Mouse (Mus musculus) Patski (cell line): ENCODE measurements at regions not wholly inside any gene's neighbourhood (a gene's known extent, or its start where the extent isn't known, plus 50 kb on each side); places are given as distances from the start of the nearest gene placed in this dataset.

Experiments
- ATAC-seq: fragments of 100-300 bp; one replicate; pipeline ENCODE4 v1.8.0; 2021
- CTCF ChIA-PET: fragments of 350-600 bp; sonication (Branson Sonifier 250); formaldehyde crosslinking; loops from one replicate; lab custom pipeline; 2022; ENCODE audit warnings: inconsistent platforms; lab: Charles Lee
- POLR2A ChIA-PET: fragments of 350-600 bp; sonication (Branson Sonifier 250); formaldehyde crosslinking; loops from one replicate; lab custom pipeline; 2022; ENCODE audit warnings: antibody characterized with exemption, inconsistent platforms; lab: Charles Lee
- DNase-seq: peaks from one replicate; pipeline ENCODE4 v3.0.0-alpha.2; 2011; ENCODE audit warnings: low read depth, low spot score
- H3K27me3 ChIP-seq: fragments of 371-371 bp; one replicate; pipeline ENCODE4 v1.5.1; 2021
- CTCF ChIP-seq: fragments of 100-300 bp; IDR thresholded peaks from one replicate; pipeline ENCODE4 v1.5.1; 2021
- in situ Hi-C: fragments of 300-500 bp; cut with MboI; formaldehyde crosslinking; loops from 3 replicates; pipeline ENCODE4 v1.11.1; 2018; ENCODE audit warnings: low pct_unique_long_range_greater_than_20kb, mixed read lengths

- TF ChIP-seq CTCF, result no peak
- CTCF ChIA-PET, result interaction anchor here (1.2 kb wide), 1 partner anchor 11 kb away, joined by 3 read pairs; no protein-coding TSS in a partner anchor
- no peak for DNase-seq
- POLR2A ChIA-PET, result no interaction called here
- in situ Hi-C loops, result no loop called here
- H3K27me3 ChIP-seq, result peaks cover 2% of the 10 kb centered on the region
- no peak for ATAC-seq
Measured at GRCm38 (mm10) chr7:116853351-116853750, 349.2 kb downstream of the Nucb2 start.

- CTCF ChIA-PET, result no interaction called here
Measured at GRCm38 (mm10) chr7:116857141-116857540, 353.0 kb downstream of the Nucb2 start.

DNA sequence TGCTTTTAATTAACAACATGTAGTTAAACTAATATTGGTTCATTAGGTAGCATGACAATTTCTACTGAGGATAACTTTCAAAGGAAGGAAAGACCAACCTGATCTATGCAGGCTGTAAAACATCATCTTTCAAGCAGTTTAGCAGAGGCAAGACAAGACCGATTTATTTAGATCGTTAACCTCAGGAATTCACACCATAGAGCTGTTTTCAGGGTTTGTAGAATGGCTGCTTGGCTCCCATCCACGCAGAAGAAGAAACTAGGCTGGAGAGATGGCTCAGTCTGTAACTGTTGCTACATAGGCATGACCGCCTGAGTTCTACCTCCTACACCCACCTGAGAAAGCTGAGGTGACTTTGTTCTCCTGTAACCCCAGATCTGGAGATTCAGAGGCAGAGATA is 353.6 kb downstream of the Nucb2 start:
- TF ChIP-seq CTCF, result no peak
- ChIA-PET CTCF (no interaction called here), POLR2A (no interaction called here)
- DNase-seq (no peak), ATAC-seq (peak; percentile 54)
- in situ Hi-C loops, result no loop called here
- peaks cover 2% of the 10 kb centered on the region for H3K27me3 ChIP-seq

More at GRCm38 (mm10) chr7:116857141-116857540, 353.0 kb downstream of the Nucb2 start:
- H3K27me3 ChIP-seq, result peaks cover 2% of the 10 kb centered on the region
- ATAC-seq, result no peak
- TF ChIP-seq CTCF, result no peak
- DNase-seq, result no peak
- in situ Hi-C loops, result no loop called here
- POLR2A ChIA-PET, result no interaction called here

DNA sequence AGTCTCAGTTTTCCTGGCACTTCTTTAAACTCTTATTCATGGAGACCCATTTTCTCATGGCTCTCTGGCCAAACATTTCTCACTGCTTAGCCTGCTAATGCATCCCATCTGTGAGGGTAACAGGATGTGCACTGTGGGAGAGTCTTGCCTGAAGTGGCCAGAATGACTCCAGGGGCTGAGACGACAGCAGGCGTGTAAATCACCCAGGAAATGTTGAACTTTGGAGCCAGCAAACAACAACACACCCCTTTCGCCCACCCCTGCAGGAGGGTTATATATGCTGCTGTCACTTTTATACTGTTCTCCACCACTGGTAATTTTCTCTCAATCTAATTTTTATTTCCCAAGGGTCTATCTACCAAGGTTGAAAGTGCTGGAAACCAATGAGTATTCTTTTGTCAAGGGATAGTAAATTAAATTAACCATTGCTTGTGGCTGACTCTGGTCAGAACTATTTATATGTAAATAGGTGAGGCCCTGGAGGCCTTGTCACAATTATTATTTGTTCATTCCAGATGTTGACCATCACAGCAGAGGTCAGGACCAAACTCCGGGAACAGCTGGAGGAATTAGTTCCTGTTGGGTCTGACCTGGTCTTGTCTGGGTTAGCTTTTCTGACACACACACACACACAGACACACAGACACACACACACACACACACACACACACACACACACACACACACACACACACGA is 378.2 kb downstream of the Nucb2 start:
- in situ Hi-C loops, result no loop called here
- ATAC-seq (no peak), DNase-seq (no peak)
- ChIA-PET CTCF (no interaction called here), POLR2A (no interaction called here)
- H3K27me3 ChIP-seq, result no peaks in the 10 kb centered on the region
- no peak for TF ChIP-seq CTCF

- no peaks in the 10 kb centered on the region for H3K27me3 ChIP-seq
- in situ Hi-C loops, result no loop called here
- DNase-seq (peak; percentile 2), ATAC-seq (no peak)
- TF ChIP-seq CTCF, result no peak
- CTCF ChIA-PET, result no interaction called here
- POLR2A ChIA-PET, result no interaction called here
Measured at GRCm38 (mm10) chr7:116893846-116894245, 389.7 kb downstream of the Nucb2 start.

DNA sequence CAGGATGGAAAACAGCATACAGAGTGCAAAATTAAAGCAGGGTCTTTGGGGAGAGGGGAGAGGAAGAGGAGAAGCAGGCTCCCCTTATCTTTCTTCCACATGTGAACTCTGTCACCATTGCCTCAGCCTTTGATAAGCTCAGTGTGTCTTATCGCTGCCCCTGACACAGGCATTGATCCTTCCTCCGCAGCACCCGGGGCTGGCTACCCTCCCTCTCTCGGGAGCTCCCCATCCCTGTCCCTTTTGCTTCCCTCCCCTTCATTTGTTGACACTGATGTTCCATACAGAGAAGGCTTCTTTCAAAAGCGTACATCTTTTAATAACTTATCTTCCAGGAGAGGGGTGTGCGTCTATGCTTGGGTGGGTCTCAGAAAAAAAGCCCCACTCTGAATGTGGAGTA is 411.6 kb downstream of the Nucb2 start:
- CTCF ChIA-PET, result no interaction called here
- in situ Hi-C loops, result no loop called here
- no peaks in the 10 kb centered on the region for H3K27me3 ChIP-seq
- DNase-seq, result no peak
- no peak for TF ChIP-seq CTCF
- POLR2A ChIA-PET, result no interaction called here
- ATAC-seq, result no peak

DNA sequence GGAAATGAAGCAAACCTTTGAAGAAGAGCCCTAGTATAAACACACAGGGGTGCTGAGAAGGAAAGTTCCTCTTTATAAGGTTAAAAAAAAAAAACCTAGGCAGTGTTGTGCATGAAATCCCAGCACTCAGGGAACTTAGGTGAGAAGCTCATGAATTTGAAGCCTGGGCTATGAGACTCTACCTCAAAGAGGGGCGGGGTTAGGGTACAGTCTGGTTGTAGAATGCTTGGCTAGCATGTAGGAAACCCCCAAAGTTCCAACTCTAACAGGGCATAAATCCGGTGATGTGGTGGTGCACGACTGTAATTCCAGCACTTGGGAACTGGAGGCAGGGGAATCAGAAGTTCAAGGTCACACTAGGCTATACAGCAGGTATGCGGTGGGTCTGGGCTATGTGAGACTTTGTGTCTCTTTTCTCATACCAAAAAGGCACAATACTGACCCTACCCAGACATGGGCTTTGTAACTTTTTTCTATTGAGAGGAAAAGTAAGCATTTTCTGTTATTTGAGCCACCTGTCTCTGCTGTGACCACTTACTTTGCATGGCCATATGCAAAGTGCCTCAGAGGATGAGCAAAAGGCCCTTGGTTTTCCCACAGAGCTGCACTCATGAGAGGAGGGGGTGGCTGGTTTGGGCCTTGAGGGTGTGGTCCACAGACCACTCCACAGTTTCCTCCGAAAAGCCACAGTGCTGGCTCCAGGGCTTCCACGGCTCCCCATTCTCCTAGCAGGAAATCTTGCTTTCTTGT is 413.9 kb downstream of the Nucb2 start:
- POLR2A ChIA-PET, result no interaction called here

DNA sequence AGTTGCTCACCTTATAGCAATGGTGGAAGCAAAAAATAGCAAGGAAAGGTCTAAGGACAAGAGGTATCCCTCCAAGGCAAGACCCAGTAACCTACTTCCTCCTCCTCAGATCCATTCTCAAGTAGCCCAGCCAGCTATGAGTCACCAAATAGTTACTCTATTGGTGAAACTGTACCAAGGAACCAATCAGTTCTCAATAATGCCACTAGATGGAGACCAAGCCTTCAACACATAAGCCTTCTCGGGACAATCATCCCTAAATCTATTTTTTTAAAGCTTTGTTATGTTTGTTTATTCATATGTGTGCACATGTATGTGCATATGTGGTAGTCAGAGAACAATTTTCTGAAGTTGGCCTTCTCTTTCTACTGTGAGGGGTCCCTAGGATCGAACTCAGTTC is 434.3 kb upstream of the Xylt1 start:
- no peak for DNase-seq
- peak; percentile 17 for TF ChIP-seq CTCF
- ATAC-seq, result no peak
- in situ Hi-C loops, result loop anchor here (10.0 kb wide), 1 partner anchor 428 kb away; no protein-coding TSS in a partner anchor
- POLR2A ChIA-PET, result no interaction called here
- CTCF ChIA-PET, result interaction anchor here (1.2 kb wide), 1 partner anchor 1152 kb away, joined by 3 read pairs; no protein-coding TSS in a partner anchor
- H3K27me3 ChIP-seq, result no peaks in the 10 kb centered on the region

More for the DNA sequence above, 413.9 kb downstream of the Nucb2 start:
- DNase-seq (no peak), ATAC-seq (no peak)
- TF ChIP-seq CTCF, result no peak
- no peaks in the 10 kb centered on the region for H3K27me3 ChIP-seq
- in situ Hi-C loops, result no loop called here
- CTCF ChIA-PET, result no interaction called here

DNA sequence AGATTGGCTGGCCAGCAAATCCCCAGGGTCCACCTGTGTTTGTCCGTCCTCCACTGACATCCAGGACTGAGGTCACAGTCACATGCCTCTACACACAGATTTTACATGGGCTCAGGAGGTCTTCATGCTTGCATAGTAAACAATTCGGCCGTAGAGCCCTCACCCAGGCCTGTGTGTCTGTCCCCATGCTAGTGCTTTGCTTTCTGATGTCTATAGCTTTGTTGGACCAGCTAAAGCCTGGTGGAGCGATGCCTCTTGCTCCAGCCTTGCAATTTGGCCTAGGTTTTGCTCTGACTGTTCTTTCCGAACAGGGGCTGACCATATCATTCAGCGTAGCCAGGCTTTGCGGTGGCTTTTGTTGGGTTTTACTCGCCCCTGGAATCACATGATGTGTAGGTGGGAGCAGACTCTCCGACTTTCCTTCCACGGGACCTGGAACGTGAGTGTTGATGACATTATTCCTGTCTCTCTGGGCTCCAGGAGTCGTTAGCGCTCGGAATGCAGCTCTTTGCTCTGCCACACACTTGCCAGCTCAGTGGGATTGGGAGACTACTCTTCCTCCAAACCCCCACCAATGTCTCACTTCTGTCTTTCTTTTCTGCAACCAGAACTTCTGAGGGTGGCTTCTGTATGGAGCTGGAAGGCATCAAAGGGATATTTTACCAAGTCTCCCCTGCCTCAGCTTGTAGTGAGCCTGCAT is 421.4 kb upstream of the Xylt1 start:
- ATAC-seq, result no peak
- no peak for DNase-seq
- ChIA-PET POLR2A (no interaction called here), CTCF (no interaction called here)
- in situ Hi-C loops, result no loop called here
- no peaks in the 10 kb centered on the region for H3K27me3 ChIP-seq
- no peak for TF ChIP-seq CTCF

DNA sequence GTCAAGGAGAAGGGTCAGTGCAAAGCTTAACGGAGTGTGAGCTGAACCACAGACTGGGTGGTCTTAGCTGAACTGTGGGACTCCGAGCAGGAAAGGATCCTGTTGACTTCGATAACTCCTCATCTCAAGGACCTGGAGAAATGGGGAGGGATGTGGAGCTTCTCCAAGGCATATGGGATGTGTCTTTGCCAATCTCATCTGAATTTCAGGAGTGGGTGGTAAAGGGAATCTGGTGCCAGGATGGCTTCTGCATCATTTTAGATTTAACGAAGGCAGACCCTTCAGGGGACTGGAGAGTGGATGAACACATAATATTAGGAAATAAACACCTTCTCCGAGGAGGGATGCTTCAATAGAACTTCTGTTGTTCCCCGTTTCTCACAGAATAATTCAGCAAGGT is 416.9 kb upstream of the Xylt1 start:
- ATAC-seq, result no peak
- POLR2A ChIA-PET, result no interaction called here
- no peaks in the 10 kb centered on the region for H3K27me3 ChIP-seq
- TF ChIP-seq CTCF, result no peak
- in situ Hi-C loops, result no loop called here
- no peak for DNase-seq
- CTCF ChIA-PET, result no interaction called here

- TF ChIP-seq CTCF, result no peak
- ATAC-seq (no peak), DNase-seq (no peak)
- no peaks in the 10 kb centered on the region for H3K27me3 ChIP-seq
- in situ Hi-C loops, result no loop called here
- POLR2A ChIA-PET, result no interaction called here
- CTCF ChIA-PET, result no interaction called here
Measured at GRCm38 (mm10) chr7:116991351-116991750, 389.4 kb upstream of the Xylt1 start.
